Mouse (Mus musculus) cerebellum, adult 11 months (tissue): ENCODE measurements around the gene Rapgef6.

Source experiments
- DNase-seq: peaks from one replicate; pipeline ENCODE4 v3.0.0; 2022

Rapgef6 gene

GRCm38 (mm10) chr11:54739012-54739750, 216.5 kb downstream of the Rapgef6 start:
- DNase-seq, result no peak

- no peak for DNase-seq
These were observed 218.7 kb downstream of the Rapgef6 start for GRCm38 (mm10) chr11:54741330-54741729.

- DNase-seq, result no peak
These were observed 221.6 kb downstream of the Rapgef6 start for GRCm38 (mm10) chr11:54744231-54744630.
